Mouse (Mus musculus): ENCODE measurements around the gene Btbd35f11. TPM values are rescaled to one million over a fixed set of nuclear protein-coding genes. Genes with fewer than 3 reads are reported as not detected.
"Not testable (repeated sequence)": the region's sequence is repeated elsewhere in the genome, so short reads cannot be mapped to it uniquely, and the experiment has no call there.

Gene Btbd35f11
- not detected in 2 replicates for polyA plus RNA-seq (2015; fragmentation: Nextera tagmentation; extraction: Ambion mirVana)

DNA sequence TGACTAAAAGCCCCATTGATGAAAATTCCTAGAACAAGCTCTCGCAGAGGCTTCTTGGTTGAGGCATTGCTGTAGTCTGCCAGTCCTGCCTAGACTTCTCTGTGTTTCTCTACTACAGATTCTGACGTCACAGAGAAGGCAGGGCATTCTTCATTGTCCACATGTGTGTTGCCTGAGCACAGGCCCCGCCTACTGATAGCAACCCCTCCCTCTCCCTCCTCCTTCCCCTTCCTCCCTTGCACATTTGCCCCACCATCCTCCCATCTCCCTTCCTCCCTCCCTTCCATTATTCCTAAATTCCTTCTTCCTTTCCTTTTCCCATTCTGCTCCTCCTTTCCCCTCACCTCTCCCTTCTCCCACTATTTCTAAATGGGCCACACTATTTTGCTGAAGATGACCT, at the start of gene Btbd35f11:
Gene Btbd35f11 (minus strand): TSS at position 101 of the 400 bp plus-strand sequence.
- WGBS = 64% methylated on average over 1 of the region's 3 CpGs

GRCm38 (mm10) chrX:3409946-3410345, 33.5 kb downstream of the Btbd35f11 start:
- ATAC-seq (ENCODE audit: low FRiP score, low TSS enrichment); H3K36me3 ChIP-seq (ENCODE audit: control insufficient read depth, insufficient read depth, low read length); H3K27ac ChIP-seq (replicated peaks); H3K27me3 ChIP-seq (ENCODE audit: control insufficient read depth, insufficient read depth, low read length); H3K9ac ChIP-seq (ENCODE audit: low read length); DNase-seq (ENCODE audit: low spot score); H3K9me3 ChIP-seq (ENCODE audit: control insufficient read depth, low read length); H3K4me3 ChIP-seq (ENCODE audit: low read depth, low read length); H3K4me1 ChIP-seq (replicated peaks; ENCODE audit: control insufficient read depth, insufficient read depth); H3K4me2 ChIP-seq (replicated peaks; ENCODE audit: low read depth): not testable (repeated sequence)
- WGBS = 100% methylated on average over 1 of the region's 2 CpGs

More for the DNA sequence above, at the start of gene Btbd35f11:
- H3K4me3 ChIP-seq (ENCODE audit: low read depth, low read length); H3K4me1 ChIP-seq (replicated peaks; ENCODE audit: control insufficient read depth, insufficient read depth); H3K27ac ChIP-seq (replicated peaks); H3K4me2 ChIP-seq (replicated peaks; ENCODE audit: low read depth); DNase-seq (ENCODE audit: low spot score); ATAC-seq (ENCODE audit: low FRiP score, low TSS enrichment); H3K27me3 ChIP-seq (ENCODE audit: control insufficient read depth, insufficient read depth, low read length); H3K9me3 ChIP-seq (ENCODE audit: control insufficient read depth, low read length); H3K9ac ChIP-seq (ENCODE audit: low read length); H3K36me3 ChIP-seq (ENCODE audit: control insufficient read depth, insufficient read depth, low read length): not testable (repeated sequence)

Other genes starting within 250 kb of the Btbd35f11 start
- not detected in 2 replicates for gene Btbd35f24, start 247.9 kb downstream of the Btbd35f11 start, polyA plus RNA-seq (2015; fragmentation: Nextera tagmentation; extraction: Ambion mirVana)

All from stomach, postnatal 0 days (tissue).